Mouse (Mus musculus): ENCODE measurements around the gene Tmem220. TPM values are rescaled to one million over a fixed set of nuclear protein-coding genes. Genes with fewer than 3 reads are reported as not detected.

The Tmem220 gene
- total and polyA plus RNA-seq, 2 experiments from 2014 or later: 0.11 to 0.93 TPM

DNA sequence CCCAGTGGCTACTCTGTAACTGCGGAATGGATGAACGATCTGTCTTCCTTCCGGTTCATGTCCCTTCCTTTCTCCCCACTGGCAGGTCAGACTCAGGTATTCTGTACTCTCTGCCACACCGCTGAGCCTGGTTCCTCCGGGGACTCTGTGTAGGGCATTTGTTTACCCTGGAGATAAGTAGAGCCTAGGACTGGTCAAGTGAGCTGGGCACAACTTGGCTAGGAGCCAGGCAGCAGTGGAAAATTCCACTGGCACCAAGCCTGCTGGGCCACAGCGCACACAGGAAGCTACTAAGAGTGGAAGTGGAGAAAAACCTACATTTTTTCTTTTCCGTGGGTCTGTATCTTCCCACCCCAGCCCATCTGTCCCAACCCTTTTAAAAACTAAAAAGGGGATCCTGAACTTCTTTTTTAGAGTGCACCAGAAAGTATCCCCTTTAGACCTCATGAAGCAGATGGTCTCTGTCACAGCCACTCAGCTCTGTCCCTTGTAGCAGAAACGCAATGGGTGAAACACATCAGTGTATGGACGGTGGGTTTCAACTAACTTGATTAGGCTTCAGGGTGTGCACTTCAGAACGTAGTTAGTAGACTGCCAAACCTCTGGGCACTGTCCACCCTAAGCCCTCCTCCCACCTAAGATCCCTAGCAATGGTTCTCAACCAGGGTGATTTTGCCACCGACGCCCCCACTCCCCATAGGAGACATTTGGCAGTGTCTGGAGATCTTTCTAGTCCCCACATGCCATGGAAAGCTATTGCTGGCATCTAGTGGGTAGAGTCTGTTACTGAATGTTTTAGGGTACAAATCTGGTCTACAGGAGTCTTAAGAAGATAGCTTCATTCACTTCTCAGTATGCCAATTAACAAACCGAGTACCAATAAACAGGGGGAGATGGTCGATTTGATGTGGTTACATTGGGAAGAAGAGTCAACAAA is 26.2 kb upstream of the Tmem220 start:
- H3K4me1 ChIP-seq (ENCODE audit: insufficient read depth, low read length): no peaks in the 10 kb centered on the region; the same call in 1 of the 2 replicates
- no peaks in the 10 kb centered on the region for H3K9me3 ChIP-seq (ENCODE audit: low read length)
- no peaks in the 10 kb centered on the region for H3K27me3 ChIP-seq (ENCODE audit: insufficient read depth, low read length)
- no peak overlapping the region for H3K27ac ChIP-seq (ENCODE audit: low read depth, low read length)
- WGBS: 73% methylated on average over 14 of the region's 14 CpGs
- DNase-seq (ENCODE audit: low spot score) (peak; percentile 49), ATAC-seq (ENCODE audit: low FRiP score) (no peak)
- TF ChIP-seq CTCF (IDR thresholded peaks at IDR 0.05): no peak; the same call in 1 of the 2 replicates
- H3K9ac ChIP-seq (replicated peaks; ENCODE audit: low read length, poor library complexity, severe bottlenecking): no peak overlapping the region
- no peaks in the 10 kb centered on the region for H3K36me3 ChIP-seq (ENCODE audit: insufficient read depth, low read length)
- H3K4me2 ChIP-seq (ENCODE audit: low read depth, low read length, poor library complexity, severe bottlenecking): no peak overlapping the region
- no peak overlapping the region for H3K4me3 ChIP-seq (ENCODE audit: low read depth, low read length)

DNA sequence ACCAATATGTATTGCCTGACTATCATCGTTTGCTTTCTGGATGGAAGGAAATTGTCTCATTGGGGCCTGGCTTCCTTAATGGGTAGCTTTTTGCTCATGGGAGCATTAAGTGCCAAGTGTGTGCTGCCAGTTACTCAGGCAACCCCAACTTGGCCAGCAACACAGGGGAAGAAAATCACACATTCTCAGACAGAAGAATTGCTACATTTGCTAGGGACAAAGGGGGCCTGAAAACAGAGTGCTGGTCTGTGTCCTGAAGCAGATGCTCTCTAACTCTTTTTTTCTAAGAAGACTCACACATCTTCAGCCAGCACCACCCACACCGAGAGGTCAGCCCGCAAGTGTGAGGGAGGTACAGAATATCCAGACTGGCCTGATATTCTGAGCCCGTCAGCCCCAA is 24.3 kb upstream of the Tmem220 start:
- 70% methylated on average over 4 of the region's 4 CpGs for WGBS
- H3K4me3 ChIP-seq (ENCODE audit: low read depth, low read length): no peak overlapping the region
- H3K9ac ChIP-seq (replicated peaks; ENCODE audit: low read length, poor library complexity, severe bottlenecking): no peak overlapping the region
- ATAC-seq (ENCODE audit: low FRiP score) (0 out of 2 replicates have a peak, but pooled peaks have one; percentile 47), DNase-seq (ENCODE audit: low spot score) (peak; percentile 79)
- no peak for TF ChIP-seq CTCF (IDR thresholded peaks at IDR 0.05)
- no peaks in the 10 kb centered on the region; the same call in 1 of the 2 replicates for H3K4me1 ChIP-seq (ENCODE audit: insufficient read depth, low read length)
- no peaks in the 10 kb centered on the region for H3K9me3 ChIP-seq (ENCODE audit: low read length)
- H3K4me2 ChIP-seq (ENCODE audit: low read depth, low read length, poor library complexity, severe bottlenecking): no peak overlapping the region
- no peaks in the 10 kb centered on the region for H3K36me3 ChIP-seq (ENCODE audit: insufficient read depth, low read length)
- no peaks in the 10 kb centered on the region for H3K27me3 ChIP-seq (ENCODE audit: insufficient read depth, low read length)
- H3K27ac ChIP-seq (ENCODE audit: low read depth, low read length): no peak overlapping the region

DNA sequence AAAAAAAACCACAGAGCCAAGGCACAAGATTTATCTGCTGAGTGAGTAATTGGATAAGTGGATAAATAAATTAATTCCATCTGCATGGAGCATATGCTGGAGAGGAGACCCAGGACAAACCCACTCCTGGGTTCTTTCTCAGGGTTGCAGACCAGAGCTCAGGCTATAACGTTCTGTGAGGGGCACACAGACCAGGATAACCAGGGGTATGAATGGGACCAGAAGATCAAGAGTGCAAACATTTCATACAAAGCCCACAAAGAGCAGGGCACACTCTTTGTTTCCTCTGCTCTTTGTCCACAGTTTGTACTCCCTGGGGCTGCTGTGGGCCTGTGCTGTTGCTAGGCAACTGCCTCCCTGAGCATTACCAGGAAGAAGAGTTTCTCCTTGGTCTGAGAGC is 23.2 kb upstream of the Tmem220 start:
- no peak overlapping the region for H3K9ac ChIP-seq (replicated peaks; ENCODE audit: low read length, poor library complexity, severe bottlenecking)
- H3K36me3 ChIP-seq (ENCODE audit: insufficient read depth, low read length): no peaks in the 10 kb centered on the region
- no peaks in the 10 kb centered on the region for H3K27me3 ChIP-seq (ENCODE audit: insufficient read depth, low read length)
- H3K4me3 ChIP-seq (ENCODE audit: low read depth, low read length): no peak overlapping the region
- 9% methylated on average over 1 of the region's 1 CpGs for WGBS
- no peaks in the 10 kb centered on the region; the same call in 1 of the 2 replicates for H3K4me1 ChIP-seq (ENCODE audit: insufficient read depth, low read length)
- H3K4me2 ChIP-seq (ENCODE audit: low read depth, low read length, poor library complexity, severe bottlenecking): no peak overlapping the region
- no peak overlapping the region for H3K27ac ChIP-seq (ENCODE audit: low read depth, low read length)
- DNase-seq (ENCODE audit: low spot score) (peak; percentile 50), ATAC-seq (ENCODE audit: low FRiP score) (0 out of 2 replicates have a peak, but pooled peaks have one; percentile 38)
- no peak for TF ChIP-seq CTCF (IDR thresholded peaks at IDR 0.05)
- no peaks in the 10 kb centered on the region for H3K9me3 ChIP-seq (ENCODE audit: low read length)

DNA sequence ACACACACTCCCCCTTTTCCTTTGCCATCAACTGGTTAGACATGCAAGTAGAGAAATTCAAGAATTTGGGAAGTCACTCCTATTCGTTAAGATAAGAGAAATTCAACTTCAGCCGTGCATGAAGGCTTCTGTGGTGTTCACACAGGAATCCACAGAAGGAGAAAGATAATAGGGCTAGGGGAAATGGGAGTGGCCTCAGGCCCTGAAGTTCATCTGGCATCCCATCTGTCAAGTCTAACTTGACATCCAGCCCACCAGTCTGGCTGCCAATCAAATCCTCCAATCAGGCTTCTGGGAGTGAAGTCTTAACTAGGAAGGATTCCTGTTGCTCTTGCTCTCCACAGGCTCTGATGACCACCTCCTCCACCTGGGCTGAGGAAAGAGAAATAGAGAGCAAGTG is 22.0 kb upstream of the Tmem220 start:
- no peaks in the 10 kb centered on the region for H3K27me3 ChIP-seq (ENCODE audit: insufficient read depth, low read length)
- H3K4me2 ChIP-seq (ENCODE audit: low read depth, low read length, poor library complexity, severe bottlenecking): no peak overlapping the region
- TF ChIP-seq CTCF (IDR thresholded peaks at IDR 0.05): no peak
- ATAC-seq (ENCODE audit: low FRiP score) (no peak), DNase-seq (ENCODE audit: low spot score) (peak; percentile 43)
- no peak overlapping the region for H3K27ac ChIP-seq (ENCODE audit: low read depth, low read length)
- 77% methylated on average over 2 of the region's 2 CpGs for WGBS
- no peak overlapping the region for H3K9ac ChIP-seq (replicated peaks; ENCODE audit: low read length, poor library complexity, severe bottlenecking)
- no peaks in the 10 kb centered on the region; the same call in 1 of the 2 replicates for H3K4me1 ChIP-seq (ENCODE audit: insufficient read depth, low read length)
- H3K4me3 ChIP-seq (ENCODE audit: low read depth, low read length): no peak overlapping the region
- H3K36me3 ChIP-seq (ENCODE audit: insufficient read depth, low read length): no peaks in the 10 kb centered on the region
- no peaks in the 10 kb centered on the region for H3K9me3 ChIP-seq (ENCODE audit: low read length)

DNA sequence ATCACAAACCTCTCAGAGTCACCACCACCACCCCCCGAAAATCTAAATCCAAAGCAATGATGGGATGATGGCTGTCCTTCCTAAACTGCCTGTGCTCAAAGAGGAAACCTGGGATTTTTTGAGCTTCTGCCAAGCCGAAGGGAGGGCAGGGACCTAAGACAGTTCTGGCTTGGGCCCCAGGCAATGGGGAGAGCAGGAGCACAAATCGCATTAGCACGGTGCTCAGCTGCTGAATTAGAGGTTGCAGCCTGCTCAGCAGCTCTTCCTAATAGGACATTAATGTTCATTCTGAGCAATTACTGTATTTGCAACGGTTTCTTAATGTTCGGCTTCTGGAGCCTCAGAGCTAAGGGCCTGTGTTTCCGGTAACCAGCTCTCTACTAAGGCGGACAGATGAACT is 17.0 kb upstream of the Tmem220 start:
- 43% methylated on average over 8 of the region's 8 CpGs for WGBS
- Histone ChIP-seq H3K27ac (ENCODE audit: low read depth, low read length) (no peak overlapping the region), H3K4me3 (ENCODE audit: low read depth, low read length) (no peak overlapping the region), H3K4me1 (ENCODE audit: insufficient read depth, low read length) (peaks cover 3% of the 10 kb centered on the region; the same call in 1 of the 2 replicates), H3K27me3 (ENCODE audit: insufficient read depth, low read length) (no peaks in the 10 kb centered on the region), H3K36me3 (ENCODE audit: insufficient read depth, low read length) (no peaks in the 10 kb centered on the region), H3K9ac (replicated peaks; ENCODE audit: low read length, poor library complexity, severe bottlenecking) (no peak overlapping the region), H3K9me3 (ENCODE audit: low read length) (no peaks in the 10 kb centered on the region), H3K4me2 (ENCODE audit: low read depth, low read length, poor library complexity, severe bottlenecking) (no peak overlapping the region)
- no peak for ATAC-seq (ENCODE audit: low FRiP score)
- peak; percentile 80 for DNase-seq (ENCODE audit: low spot score)
- TF ChIP-seq CTCF (IDR thresholded peaks at IDR 0.05): no peak

DNA sequence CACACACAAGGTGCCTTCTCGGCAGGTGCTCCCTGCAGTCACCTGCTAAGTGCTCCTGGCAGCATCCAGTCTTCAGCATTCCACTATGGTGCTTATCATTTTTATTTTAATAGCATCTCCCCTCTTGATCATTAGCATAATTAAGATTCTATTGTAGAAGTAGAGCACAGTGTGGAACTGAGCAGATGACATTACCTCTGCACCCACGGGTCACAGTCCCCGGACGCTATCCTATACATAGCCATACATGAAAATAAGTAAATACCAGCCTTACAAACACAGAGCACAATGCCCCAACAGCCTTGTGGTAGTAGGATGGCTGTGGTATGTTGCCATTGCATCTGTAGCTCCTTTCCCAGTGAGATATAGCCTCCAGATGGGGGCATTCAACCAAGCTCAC is 16.4 kb upstream of the Tmem220 start:
- 89% methylated on average over 4 of the region's 4 CpGs for WGBS

More for the DNA sequence above, 16.4 kb upstream of the Tmem220 start:
- DNase-seq (ENCODE audit: low spot score) (no peak), ATAC-seq (ENCODE audit: low FRiP score) (no peak)
- H3K4me2 ChIP-seq (ENCODE audit: low read depth, low read length, poor library complexity, severe bottlenecking): no peak overlapping the region
- TF ChIP-seq CTCF (IDR thresholded peaks at IDR 0.05): no peak
- H3K4me1 ChIP-seq (ENCODE audit: insufficient read depth, low read length): peaks cover 3% of the 10 kb centered on the region; the same call in 1 of the 2 replicates
- H3K4me3 ChIP-seq (ENCODE audit: low read depth, low read length): no peak overlapping the region
- no peaks in the 10 kb centered on the region for H3K9me3 ChIP-seq (ENCODE audit: low read length)
- H3K27me3 ChIP-seq (ENCODE audit: insufficient read depth, low read length): no peaks in the 10 kb centered on the region
- H3K27ac ChIP-seq (ENCODE audit: low read depth, low read length): no peak overlapping the region
- H3K36me3 ChIP-seq (ENCODE audit: insufficient read depth, low read length): no peaks in the 10 kb centered on the region
- no peak overlapping the region for H3K9ac ChIP-seq (replicated peaks; ENCODE audit: low read length, poor library complexity, severe bottlenecking)

Data from midbrain, postnatal 0 days (tissue).